Mouse (Mus musculus): ENCODE measurements around the gene Spock2. TPM values are rescaled to one million over a fixed set of nuclear protein-coding genes. Genes with fewer than 3 reads are reported as not detected.
"Not testable (repeated sequence)": the region's sequence is repeated elsewhere in the genome, so short reads cannot be mapped to it uniquely, and the experiment has no call there.

The Spock2 gene
- polyA plus RNA-seq, 1 experiment, result 63.9 TPM

DNA sequence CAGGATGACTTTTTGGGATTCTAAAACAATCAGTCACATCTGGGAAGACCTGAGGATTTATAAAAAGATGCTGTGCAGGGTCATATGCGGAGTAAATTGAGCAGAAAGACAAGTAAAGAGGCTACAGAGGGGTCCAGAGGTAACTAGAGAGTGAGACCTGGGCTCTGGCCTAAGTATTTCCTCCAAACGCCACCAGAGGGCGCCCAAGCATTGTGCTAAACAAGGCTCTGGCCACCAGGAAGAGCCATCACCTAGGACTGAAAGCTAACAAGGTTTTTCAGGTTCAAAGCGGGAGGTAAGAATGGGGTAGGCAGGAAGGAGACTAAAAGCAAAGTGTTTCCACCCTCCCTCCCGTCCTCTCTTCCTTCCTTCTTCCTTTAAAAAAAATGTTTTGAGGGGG, 42.1 kb downstream of the Spock2 start:
- Histone ChIP-seq H3K27ac (ENCODE audit: control insufficient read depth, insufficient read depth, low read depth, low read length) (no peak overlapping the region), H3K4me1 (ENCODE audit: control insufficient read depth, insufficient read depth, low read length) (no peaks in the 10 kb centered on the region), H3K36me3 (ENCODE audit: control insufficient read depth, insufficient read depth, low read length) (no peaks in the 10 kb centered on the region), H3K27me3 (ENCODE audit: control insufficient read depth, insufficient read depth, low read length) (no peaks in the 10 kb centered on the region), H3K4me3 (ENCODE audit: control insufficient read depth, low read depth, low read length) (no peak overlapping the region)
- TF ChIP-seq CTCF (IDR thresholded peaks at IDR 0.05; ENCODE audit: control insufficient read depth, insufficient read depth, insufficient replicate concordance, low read depth, low read length) (peak; percentile 91), POLR2A (IDR thresholded peaks at IDR 0.05; ENCODE audit: control insufficient read depth, low read depth, low read length) (no peak)

DNA sequence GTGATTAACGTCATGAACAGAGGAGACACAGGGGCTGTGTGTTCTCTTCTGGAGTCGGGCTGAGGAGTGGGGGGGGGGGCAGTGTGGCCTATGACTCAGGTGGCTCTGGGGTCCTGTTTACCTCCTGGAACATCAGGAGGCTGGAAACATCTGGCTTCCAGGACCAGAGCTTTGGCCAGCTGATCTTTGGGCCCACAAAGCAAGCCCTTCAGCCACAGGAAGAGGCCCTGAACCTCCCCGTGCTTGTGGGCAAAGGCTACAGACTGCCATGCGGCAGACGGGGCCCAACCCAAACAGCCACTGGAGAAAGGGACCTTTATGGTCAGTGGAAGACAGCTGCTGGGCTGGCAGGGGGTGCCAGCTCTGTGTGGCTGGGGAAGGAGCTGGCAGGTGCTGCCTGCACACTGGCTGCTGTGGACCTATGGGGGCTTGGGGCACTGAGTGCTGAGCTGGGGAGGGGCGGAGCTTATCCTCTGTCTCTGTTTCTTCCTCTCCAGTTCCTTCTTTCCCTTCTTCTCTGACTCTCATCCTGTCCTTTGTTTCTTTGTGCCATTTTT, 45.2 kb downstream of the Spock2 start:
- no peak overlapping the region for H3K4me3 ChIP-seq (ENCODE audit: control insufficient read depth, low read depth, low read length)
- no peaks in the 10 kb centered on the region for H3K4me1 ChIP-seq (ENCODE audit: control insufficient read depth, insufficient read depth, low read length)
- no peak overlapping the region for H3K27ac ChIP-seq (ENCODE audit: control insufficient read depth, insufficient read depth, low read depth, low read length)
- no peaks in the 10 kb centered on the region for H3K36me3 ChIP-seq (ENCODE audit: control insufficient read depth, insufficient read depth, low read length)
- TF ChIP-seq CTCF (IDR thresholded peaks at IDR 0.05; ENCODE audit: control insufficient read depth, insufficient read depth, insufficient replicate concordance, low read depth, low read length) (no peak), POLR2A (IDR thresholded peaks at IDR 0.05; ENCODE audit: control insufficient read depth, low read depth, low read length) (no peak)
- H3K27me3 ChIP-seq (ENCODE audit: control insufficient read depth, insufficient read depth, low read length), result no peaks in the 10 kb centered on the region

DNA sequence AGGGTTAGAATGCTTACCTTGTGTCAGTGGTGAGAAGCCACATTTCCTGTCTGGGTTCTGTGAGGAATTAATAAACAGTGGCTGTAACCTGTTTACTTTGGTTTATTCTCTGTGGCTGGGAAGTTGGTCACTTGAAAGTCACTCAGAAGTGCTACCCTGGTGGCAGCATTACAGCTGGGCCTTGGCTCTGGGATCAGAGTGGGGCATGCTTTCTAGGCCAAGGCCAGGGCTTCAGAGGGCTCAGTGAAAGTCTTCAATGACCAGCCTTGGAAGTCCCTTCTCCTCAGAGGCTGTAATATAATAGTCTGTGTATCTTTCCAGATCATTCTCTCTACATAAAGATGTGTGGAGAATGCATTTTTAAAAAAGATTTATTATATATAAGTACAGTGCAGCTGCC, 50.0 kb downstream of the Spock2 start:
- no peaks in the 10 kb centered on the region for H3K36me3 ChIP-seq (ENCODE audit: control insufficient read depth, insufficient read depth, low read length)
- no peak overlapping the region for H3K27ac ChIP-seq (ENCODE audit: control insufficient read depth, insufficient read depth, low read depth, low read length)
- no peak overlapping the region for H3K4me3 ChIP-seq (ENCODE audit: control insufficient read depth, low read depth, low read length)
- H3K27me3 ChIP-seq (ENCODE audit: control insufficient read depth, insufficient read depth, low read length), result no peaks in the 10 kb centered on the region
- H3K4me1 ChIP-seq (ENCODE audit: control insufficient read depth, insufficient read depth, low read length), result no peaks in the 10 kb centered on the region
- TF ChIP-seq POLR2A (IDR thresholded peaks at IDR 0.05; ENCODE audit: control insufficient read depth, low read depth, low read length), result no peak
- TF ChIP-seq CTCF (IDR thresholded peaks at IDR 0.05; ENCODE audit: control insufficient read depth, insufficient read depth, insufficient replicate concordance, low read depth, low read length), result no peak

DNA sequence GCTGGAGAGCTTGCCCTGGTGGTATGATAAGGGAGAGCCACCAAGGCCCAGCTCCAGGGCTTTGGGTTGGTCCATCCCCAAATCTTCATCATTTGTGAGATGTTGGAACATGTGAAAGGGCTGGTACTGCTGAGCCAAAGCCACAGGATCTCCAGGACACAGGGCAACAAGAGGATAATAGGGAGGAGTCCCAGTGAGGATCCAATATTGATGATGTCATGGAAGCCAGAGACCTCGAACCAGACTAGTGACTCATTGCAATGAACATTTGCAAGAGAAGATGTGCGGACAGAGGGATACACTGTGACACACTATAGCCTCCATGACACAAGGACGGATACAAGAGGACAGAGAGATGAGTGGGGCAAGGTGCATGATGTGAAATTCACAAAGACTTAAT, 52.1 kb downstream of the Spock2 start:
- H3K4me1 ChIP-seq (ENCODE audit: control insufficient read depth, insufficient read depth, low read length), result no peaks in the 10 kb centered on the region
- no peak overlapping the region for H3K4me3 ChIP-seq (ENCODE audit: control insufficient read depth, low read depth, low read length)
- no peaks in the 10 kb centered on the region for H3K36me3 ChIP-seq (ENCODE audit: control insufficient read depth, insufficient read depth, low read length)
- no peaks in the 10 kb centered on the region for H3K27me3 ChIP-seq (ENCODE audit: control insufficient read depth, insufficient read depth, low read length)
- no peak overlapping the region for H3K27ac ChIP-seq (ENCODE audit: control insufficient read depth, insufficient read depth, low read depth, low read length)
- TF ChIP-seq POLR2A (IDR thresholded peaks at IDR 0.05; ENCODE audit: control insufficient read depth, low read depth, low read length) (no peak), CTCF (IDR thresholded peaks at IDR 0.05; ENCODE audit: control insufficient read depth, insufficient read depth, insufficient replicate concordance, low read depth, low read length) (no peak)

DNA sequence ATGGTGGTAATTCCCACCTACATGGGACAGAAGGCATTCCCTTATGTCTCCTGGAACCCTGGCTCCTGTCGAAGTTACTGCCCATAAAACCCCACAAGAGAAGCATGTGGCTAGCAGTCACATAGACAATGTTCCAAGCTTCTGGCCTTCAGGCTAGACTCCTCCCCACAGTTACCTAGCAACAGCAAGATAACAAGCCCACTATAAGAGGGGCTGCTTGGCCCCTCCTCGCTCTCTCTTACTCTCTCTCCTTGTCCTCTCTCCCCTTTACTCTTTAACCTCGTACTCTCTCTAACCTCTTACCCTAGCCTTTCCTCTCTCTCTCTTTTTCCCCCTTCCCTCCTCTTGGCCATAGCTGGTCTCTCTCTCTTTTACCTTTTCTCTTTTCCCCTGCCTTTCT, 55.4 kb downstream of the Spock2 start:
- not testable (repeated sequence) for H3K27ac ChIP-seq (ENCODE audit: control insufficient read depth, insufficient read depth, low read depth, low read length); H3K4me1 ChIP-seq (ENCODE audit: control insufficient read depth, insufficient read depth, low read length); H3K4me3 ChIP-seq (ENCODE audit: control insufficient read depth, low read depth, low read length); H3K27me3 ChIP-seq (ENCODE audit: control insufficient read depth, insufficient read depth, low read length); H3K36me3 ChIP-seq (ENCODE audit: control insufficient read depth, insufficient read depth, low read length)

DNA sequence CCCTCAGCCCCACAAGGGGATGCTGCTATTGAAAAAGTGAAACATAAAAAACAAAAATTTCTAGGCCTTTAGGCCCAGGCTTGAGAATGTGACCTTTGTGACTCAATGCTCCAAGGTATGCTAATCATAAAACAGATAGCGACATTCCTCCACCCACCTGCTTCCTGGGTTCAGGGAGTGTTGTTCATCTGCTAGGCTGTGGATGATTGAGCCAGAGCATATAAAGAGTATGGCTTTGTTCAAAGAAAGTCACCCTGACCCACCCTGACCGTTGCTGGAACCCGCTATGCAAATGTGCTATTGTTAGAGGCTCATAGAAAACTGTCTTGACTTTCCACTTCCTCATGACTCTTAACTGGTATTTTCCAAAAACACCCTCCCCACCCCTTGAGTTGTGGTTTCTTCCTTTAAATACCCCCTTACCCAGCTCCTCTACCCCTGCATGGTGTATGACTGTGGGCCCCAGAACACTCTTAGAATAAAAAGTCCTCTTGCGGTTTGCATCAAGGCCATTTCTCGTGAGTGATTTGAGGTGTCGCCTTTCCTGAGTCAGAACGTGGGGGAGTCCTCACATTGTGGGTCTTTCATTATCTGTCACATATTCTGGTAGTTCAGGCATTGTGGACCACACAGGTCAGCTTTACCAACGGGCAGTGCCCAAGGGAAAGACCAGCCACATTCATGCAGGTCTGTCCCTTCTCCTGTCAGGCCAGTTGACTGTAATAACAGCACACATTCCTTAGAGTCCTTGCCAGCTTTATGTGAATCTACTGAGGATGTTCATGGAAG, 56.4 kb downstream of the Spock2 start:
- H3K27me3 ChIP-seq (ENCODE audit: control insufficient read depth, insufficient read depth, low read length); H3K36me3 ChIP-seq (ENCODE audit: control insufficient read depth, insufficient read depth, low read length): not testable (repeated sequence)

DNA sequence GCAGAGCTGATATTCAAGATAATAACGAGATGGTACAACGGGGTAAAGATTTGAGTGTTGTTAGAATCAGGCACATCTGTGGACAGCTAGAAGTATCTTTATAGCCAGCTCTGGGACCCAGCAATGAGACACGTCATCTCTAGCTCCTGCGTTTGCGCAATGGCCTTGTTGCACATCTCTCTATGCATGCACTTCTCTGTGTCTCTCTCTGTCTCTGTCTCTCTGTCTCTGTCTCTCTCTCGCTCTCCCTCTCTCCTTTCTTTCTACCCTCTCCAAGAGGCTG, 56.9 kb downstream of the Spock2 start:
- Histone ChIP-seq H3K36me3 (ENCODE audit: control insufficient read depth, insufficient read depth, low read length) (no peaks in the 10 kb centered on the region), H3K4me1 (ENCODE audit: control insufficient read depth, insufficient read depth, low read length) (no peaks in the 10 kb centered on the region), H3K27me3 (ENCODE audit: control insufficient read depth, insufficient read depth, low read length) (no peaks in the 10 kb centered on the region), H3K27ac (ENCODE audit: control insufficient read depth, insufficient read depth, low read depth, low read length) (no peak overlapping the region), H3K4me3 (ENCODE audit: control insufficient read depth, low read depth, low read length) (no peak overlapping the region)
- TF ChIP-seq CTCF (IDR thresholded peaks at IDR 0.05; ENCODE audit: control insufficient read depth, insufficient read depth, insufficient replicate concordance, low read depth, low read length) (no peak), POLR2A (IDR thresholded peaks at IDR 0.05; ENCODE audit: control insufficient read depth, low read depth, low read length) (no peak)

More for the DNA sequence above, 56.4 kb downstream of the Spock2 start:
- not testable (repeated sequence) for H3K4me1 ChIP-seq (ENCODE audit: control insufficient read depth, insufficient read depth, low read length); H3K4me3 ChIP-seq (ENCODE audit: control insufficient read depth, low read depth, low read length); H3K27ac ChIP-seq (ENCODE audit: control insufficient read depth, insufficient read depth, low read depth, low read length)

DNA sequence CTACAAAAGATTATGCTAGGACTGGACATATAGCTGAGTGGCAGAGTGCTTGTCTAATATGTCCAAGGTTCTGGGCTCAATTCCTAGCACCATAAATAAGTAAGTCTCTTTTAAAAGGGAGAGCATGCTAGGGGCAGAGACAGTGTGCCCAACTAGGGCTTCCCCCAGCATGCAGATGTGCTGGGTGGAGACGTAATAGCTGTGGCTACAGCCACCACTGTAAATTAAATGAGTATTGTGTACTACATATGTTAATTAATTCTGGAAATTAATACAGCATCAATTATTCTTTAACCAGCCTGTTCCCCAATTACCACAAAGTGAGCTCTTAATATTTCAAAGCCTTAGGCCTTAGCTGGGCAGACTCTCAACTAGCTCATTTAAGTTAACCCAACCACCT, 58.9 kb downstream of the Spock2 start:
- H3K4me3 ChIP-seq (ENCODE audit: control insufficient read depth, low read depth, low read length), result no peak overlapping the region
- no peaks in the 10 kb centered on the region for H3K4me1 ChIP-seq (ENCODE audit: control insufficient read depth, insufficient read depth, low read length)
- no peaks in the 10 kb centered on the region for H3K36me3 ChIP-seq (ENCODE audit: control insufficient read depth, insufficient read depth, low read length)
- no peaks in the 10 kb centered on the region for H3K27me3 ChIP-seq (ENCODE audit: control insufficient read depth, insufficient read depth, low read length)
- no peak overlapping the region for H3K27ac ChIP-seq (ENCODE audit: control insufficient read depth, insufficient read depth, low read depth, low read length)
- TF ChIP-seq POLR2A (IDR thresholded peaks at IDR 0.05; ENCODE audit: control insufficient read depth, low read depth, low read length), result no peak
- no peak for TF ChIP-seq CTCF (IDR thresholded peaks at IDR 0.05; ENCODE audit: control insufficient read depth, insufficient read depth, insufficient replicate concordance, low read depth, low read length)
